ENCODE assay signal across 8 mouse cellular contexts in the genomic region with DNA sequence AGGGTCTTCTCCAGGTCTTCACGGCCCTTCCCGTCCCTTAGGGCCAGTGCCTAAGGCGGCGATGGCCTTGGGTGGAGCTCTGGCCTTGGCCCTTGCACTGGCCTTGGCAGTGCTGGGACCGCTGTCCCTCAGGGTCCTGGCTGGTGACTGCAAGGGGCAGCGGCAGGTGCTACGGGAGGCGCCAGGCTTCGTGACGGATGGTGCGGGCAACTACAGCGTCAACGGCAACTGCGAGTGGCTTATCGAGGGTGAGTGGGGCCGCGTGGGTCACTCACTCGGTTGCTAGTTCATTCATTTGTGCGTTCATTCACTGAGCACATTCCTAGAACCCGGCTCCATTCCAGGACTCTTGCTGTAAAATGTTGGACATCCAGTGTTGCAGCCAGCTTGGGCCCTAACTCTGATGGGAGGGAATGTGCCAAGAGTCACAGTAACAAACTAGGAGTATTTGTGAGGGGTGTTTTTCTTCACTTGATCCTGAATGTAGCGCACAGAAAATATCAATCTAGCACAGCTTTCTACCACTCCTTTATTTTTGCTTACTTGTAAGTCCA. TPM values are rescaled to one million over a fixed set of nuclear protein-coding genes. Genes with fewer than 3 reads are reported as not detected.
A peak's percentile ranks its signal among the peaks of the same experiment; 100 is the strongest.
DNase-seq lines count a peak whose midpoint lies in the region; ATAC-seq lines count a peak whose summit lies in the region.

No protein-coding gene starts in this region.

- H3K4me1 ChIP-seq in heart, embryonic 12.5 days (replicated peaks) = peaks cover 35% of the 10 kb centered on the region
- peaks cover 14% of the 10 kb centered on the region; the same call in 1 of the 2 replicates for H3K4me1 ChIP-seq in embryonic facial prominence, embryonic 14.5 days (ENCODE audit: control insufficient read depth, insufficient read depth, low read length)
- peaks cover 47% of the 10 kb centered on the region for H3K4me1 ChIP-seq in midbrain, embryonic 16.5 days (ENCODE audit: control insufficient read depth, insufficient read depth, low read length)

- peaks cover 32% of the 10 kb centered on the region for H3K27me3 ChIP-seq in heart, embryonic 12.5 days (replicated peaks)
- peaks cover 31% of the 10 kb centered on the region for H3K27me3 ChIP-seq in embryonic facial prominence, embryonic 14.5 days (replicated peaks; ENCODE audit: control insufficient read depth, insufficient read depth, low read length)
- peaks cover 18% of the 10 kb centered on the region for H3K27me3 ChIP-seq in midbrain, embryonic 16.5 days (ENCODE audit: control insufficient read depth, insufficient read depth, low read depth, low read length)

- H3K4me2 ChIP-seq in heart, embryonic 12.5 days = peak overlapping the region; percentile 97
- H3K4me2 ChIP-seq in embryonic facial prominence, embryonic 14.5 days (ENCODE audit: low read depth, low read length) = peak overlapping the region; percentile 80
- H3K4me2 ChIP-seq in midbrain, embryonic 16.5 days (ENCODE audit: low read length) = peak overlapping the region; percentile 100

- 0 out of 2 replicates have a peak, but pooled peaks have one; percentile 1 for ATAC-seq in heart, embryonic 12.5 days (ENCODE audit: insufficient number of reproducible peaks, low FRiP score)
- ATAC-seq in embryonic facial prominence, embryonic 14.5 days (ENCODE audit: low read depth) = no peak
- ATAC-seq in midbrain, embryonic 16.5 days = no peak; the same call in 1 of the 2 replicates

- peak overlapping the region; percentile 83 for H3K9ac ChIP-seq in heart, embryonic 12.5 days
- peak overlapping the region; percentile 73 for H3K9ac ChIP-seq in embryonic facial prominence, embryonic 14.5 days (ENCODE audit: low read depth, low read length)
- peak overlapping the region; percentile 93 for H3K9ac ChIP-seq in midbrain, embryonic 16.5 days (ENCODE audit: low read depth, low read length)

- WGBS in heart, embryonic 12.5 days = 17% methylated on average over 21 of the region's 21 CpGs
- WGBS in embryonic facial prominence, embryonic 14.5 days = 21% methylated on average over 21 of the region's 21 CpGs
- 10% methylated on average over 21 of the region's 21 CpGs for WGBS in midbrain, embryonic 16.5 days

- no peaks in the 10 kb centered on the region for H3K9me3 ChIP-seq in heart, embryonic 12.5 days (replicated peaks)
- H3K9me3 ChIP-seq in embryonic facial prominence, embryonic 14.5 days (ENCODE audit: control insufficient read depth, low read length) = no peaks in the 10 kb centered on the region
- H3K9me3 ChIP-seq in midbrain, embryonic 16.5 days (replicated peaks; ENCODE audit: control insufficient read depth, low read length, poor library complexity, severe bottlenecking) = no peaks in the 10 kb centered on the region

- no peaks in the 10 kb centered on the region for H3K36me3 ChIP-seq in heart, embryonic 12.5 days
- no peaks in the 10 kb centered on the region for H3K36me3 ChIP-seq in embryonic facial prominence, embryonic 14.5 days (ENCODE audit: control insufficient read depth, insufficient read depth, low read length)
- H3K36me3 ChIP-seq in midbrain, embryonic 16.5 days (ENCODE audit: control insufficient read depth, insufficient read depth, low read length) = peaks cover 5% of the 10 kb centered on the region; the same call in 1 of the 2 replicates

- H3K27ac ChIP-seq in heart, embryonic 12.5 days (ENCODE audit: poor library complexity, severe bottlenecking) = peak overlapping the region; percentile 69
- peak overlapping the region; percentile 82 for H3K27ac ChIP-seq in embryonic facial prominence, embryonic 14.5 days (replicated peaks; ENCODE audit: low read depth, low read length)
- peak overlapping the region; percentile 90 for H3K27ac ChIP-seq in midbrain, embryonic 16.5 days (ENCODE audit: low read length)

- DNase-seq in heart, postnatal 4 days = no peak
- DNase-seq in Muller cell, postnatal 12 days (ENCODE audit: inconsistent ontology term) = peak; percentile 49
- no peak for DNase-seq in embryonic facial prominence, embryonic 14.5 days (ENCODE audit: low spot score)
- DNase-seq in kidney, postnatal 10 days = peak; percentile 42
- no peak for DNase-seq in left cerebral cortex, adult 18-20 months (ENCODE audit: low spot score in 2 of 2)
- DNase-seq in frontal cortex, adult 2 months (ENCODE audit: extremely low spot score in 1 of 2, low spot score in 1 of 2) = no peak

- H3K4me3 ChIP-seq in heart, embryonic 12.5 days = peak overlapping the region; percentile 62
- H3K4me3 ChIP-seq in embryonic facial prominence, embryonic 14.5 days (ENCODE audit: low read depth, low read length) = peak overlapping the region; percentile 65
- H3K4me3 ChIP-seq in midbrain, embryonic 16.5 days (ENCODE audit: low read depth, low read length) = peak overlapping the region; percentile 76

RNA-seq across cellular contexts. Expression of a gene that starts 0.6 kb away (rescaled TPM):
- 10.3 and 10.8 TPM in 2 replicates for polyA plus RNA-seq in heart, embryonic 12.5 days (2016; fragmentation: Nextera tagmentation; extraction: Ambion mirVana)
- 10 to 100 TPM; 26.2 to 29.3 TPM for total RNA-seq in heart, postnatal 4 days (2021)
- polyA plus RNA-seq in embryonic facial prominence, embryonic 14.5 days (2014; fragmentation: Nextera tagmentation; extraction: Ambion mirVana) = 15.4 and 15.8 TPM in 2 replicates
- 23.2 and 23.4 TPM in 2 replicates for polyA plus RNA-seq in midbrain, embryonic 16.5 days (2015; fragmentation: Nextera tagmentation; extraction: Ambion mirVana)
- total RNA-seq in left cerebral cortex, adult 18-20 months (2021) = 100 to 1,000 TPM; 100 to 102 TPM
- polyA plus RNA-seq in frontal cortex, adult 2 months (2012; rRNA removed) = 65.2 and 67.0 TPM in 2 replicates

RNA-seq across cellular contexts. Expression of a gene that starts 11.6 kb away (rescaled TPM):
- 0.23 and 0.30 TPM in 2 replicates for polyA plus RNA-seq in heart, embryonic 12.5 days (2016; fragmentation: Nextera tagmentation; extraction: Ambion mirVana)
- total RNA-seq in heart, postnatal 4 days (2021) = not detected
- polyA plus RNA-seq in embryonic facial prominence, embryonic 14.5 days (2014; fragmentation: Nextera tagmentation; extraction: Ambion mirVana) = 1.7 and 2.0 TPM in 2 replicates
- polyA plus RNA-seq in midbrain, embryonic 16.5 days (2015; fragmentation: Nextera tagmentation; extraction: Ambion mirVana) = 83.8 and 98.0 TPM in 2 replicates
- 10 to 100 TPM; 45.4 to 46.6 TPM for total RNA-seq in left cerebral cortex, adult 18-20 months (2021)
- 74.6 and 90.4 TPM in 2 replicates for polyA plus RNA-seq in frontal cortex, adult 2 months (2012; rRNA removed)

RNA-seq across cellular contexts. Expression of a gene that starts 16.3 kb away (rescaled TPM):
- not detected in 2 replicates for polyA plus RNA-seq in heart, embryonic 12.5 days (2016; fragmentation: Nextera tagmentation; extraction: Ambion mirVana)
- total RNA-seq in heart, postnatal 4 days (2021) = not detected
- polyA plus RNA-seq in embryonic facial prominence, embryonic 14.5 days (2014; fragmentation: Nextera tagmentation; extraction: Ambion mirVana) = 0.77 and 1.3 TPM in 2 replicates
- 4.3 and 5.6 TPM in 2 replicates for polyA plus RNA-seq in midbrain, embryonic 16.5 days (2015; fragmentation: Nextera tagmentation; extraction: Ambion mirVana)
- total RNA-seq in left cerebral cortex, adult 18-20 months (2021) = not detected
- 0.17 and 0.28 TPM in 2 replicates for polyA plus RNA-seq in frontal cortex, adult 2 months (2012; rRNA removed)

RNA-seq across cellular contexts. Expression of a gene that starts 19.7 kb away (rescaled TPM):
- polyA plus RNA-seq in heart, embryonic 12.5 days (2016; fragmentation: Nextera tagmentation; extraction: Ambion mirVana) = 127 and 131 TPM in 2 replicates
- total RNA-seq in heart, postnatal 4 days (2021) = 10 to 100 TPM; 37.5 to 38.4 TPM
- polyA plus RNA-seq in embryonic facial prominence, embryonic 14.5 days (2014; fragmentation: Nextera tagmentation; extraction: Ambion mirVana) = 173 and 200 TPM in 2 replicates
- 672 and 703 TPM in 2 replicates for polyA plus RNA-seq in midbrain, embryonic 16.5 days (2015; fragmentation: Nextera tagmentation; extraction: Ambion mirVana)
- 10 to 100 TPM; 35.7 to 36.9 TPM for total RNA-seq in left cerebral cortex, adult 18-20 months (2021)
- 33.5 and 43.0 TPM in 2 replicates for polyA plus RNA-seq in frontal cortex, adult 2 months (2012; rRNA removed)

RNA-seq across cellular contexts. Expression of a gene that starts 50.0 kb away (rescaled TPM):
- polyA plus RNA-seq in heart, embryonic 12.5 days (2016; fragmentation: Nextera tagmentation; extraction: Ambion mirVana) = 28.8 and 30.5 TPM in 2 replicates
- total RNA-seq in heart, postnatal 4 days (2021) = 100 to 1,000 TPM; 108 to 109 TPM
- polyA plus RNA-seq in embryonic facial prominence, embryonic 14.5 days (2014; fragmentation: Nextera tagmentation; extraction: Ambion mirVana) = 48.8 and 49.0 TPM in 2 replicates
- polyA plus RNA-seq in midbrain, embryonic 16.5 days (2015; fragmentation: Nextera tagmentation; extraction: Ambion mirVana) = 33.8 and 38.8 TPM in 2 replicates
- total RNA-seq in left cerebral cortex, adult 18-20 months (2021) = 100 to 1,000 TPM; 212 to 225 TPM
- polyA plus RNA-seq in frontal cortex, adult 2 months (2012; rRNA removed) = 92.4 and 104 TPM in 2 replicates

Comparison
In these comparisons a context has a peak if more than half of its experiments do, and no peak if none do; other contexts are left out.
1. DNase-seq: peak in Muller cell, postnatal 12 days (single experiment) and kidney, postnatal 10 days (single experiment); none in heart, postnatal 4 days (single experiment), embryonic facial prominence, embryonic 14.5 days (single experiment), left cerebral cortex, adult 18-20 months (0 of 2) and frontal cortex, adult 2 months (0 of 2).
2. RNA of a gene that starts 11.6 kb away (polyA plus RNA-seq): 83.8 to 98.0 TPM in midbrain, embryonic 16.5 days and 74.6 to 90.4 TPM in frontal cortex, adult 2 months; 1.7 to 2.0 TPM in embryonic facial prominence, embryonic 14.5 days and 0.23 to 0.30 TPM in heart, embryonic 12.5 days; every median in the first group is over 10 times any median in the second.
3. Peak in every context shown above with its lines, with median percentiles within 50 percentile points of each other: H3K27ac ChIP-seq, H3K4me2 ChIP-seq, H3K4me3 ChIP-seq and H3K9ac ChIP-seq.